Mouse (Mus musculus) MEL (cell line): Measurements from ENCODE around the gene Fam129c. TPM values are rescaled to one million over a fixed set of nuclear protein-coding genes. Genes with fewer than 3 reads are reported as not detected.

ENCODE experiments used
- DNase-seq: peaks from one replicate; pipeline ENCODE4 v3.0.0; 2011; ENCODE audit warnings: low read depth, low spot score
- H3K27ac ChIP-seq: 2 replicates; pipeline ENCODE4 v1.5.1; 2012; ENCODE audit warnings: low read depth, mild to moderate bottlenecking, control low read depth, low read length, moderate library complexity; ENCODE audit not compliant: control insufficient read depth
- H3K27me3 ChIP-seq, 2 experiments: fragments of 150-350 bp in 1 of 2; sonication (generic) in 1 of 2; 2 replicates each; pipeline ENCODE4 v1.6.1; 2012; ENCODE audit warnings: low read length in 2 of 2, mild to moderate bottlenecking in 2 of 2, improper control_type of control experiment in 1 of 2, moderate library complexity in 1 of 2; ENCODE audit not compliant: insufficient read depth in 2 of 2, control insufficient read depth in 1 of 2
- H3K36me3 ChIP-seq, 2 experiments: 2 replicates each; pipeline ENCODE4 v1.6.1; 2012 to 2014; ENCODE audit warnings: low read length in 2 of 2, improper control_type of control experiment in 1 of 2, inconsistent platforms in 1 of 2, mild to moderate bottlenecking in 1 of 2; ENCODE audit not compliant: insufficient read depth in 2 of 2, control insufficient read depth in 1 of 2
- H3K4me1 ChIP-seq, 2 experiments: fragments of 150-350 bp in 1 of 2; sonication (generic) in 1 of 2; 2 replicates each; pipeline ENCODE4 v1.6.1; 2012; ENCODE audit warnings: low read length in 2 of 2, improper control_type of control experiment in 1 of 2, mild to moderate bottlenecking in 1 of 2; ENCODE audit not compliant: insufficient read depth in 2 of 2, control insufficient read depth in 1 of 2
- H3K4me3 ChIP-seq, 2 experiments: fragments of 150-350 bp in 1 of 2; sonication (generic) in 1 of 2; 2 replicates each; pipeline ENCODE4 v1.5.1; 2012; ENCODE audit warnings: low read depth in 2 of 2, low read length in 2 of 2, mild to moderate bottlenecking in 2 of 2, moderate library complexity in 2 of 2, control low read depth in 1 of 2, improper control_type of control experiment in 1 of 2; ENCODE audit not compliant: control insufficient read depth in 1 of 2, insufficient read depth in 1 of 2
- H3K79me2 ChIP-seq: 2 replicates; pipeline ENCODE4 v1.6.1; 2012; ENCODE audit warnings: mild to moderate bottlenecking, low read length, moderate library complexity; ENCODE audit not compliant: control insufficient read depth, poor library complexity, insufficient read depth
- H3K9ac ChIP-seq: 2 replicates; pipeline ENCODE4 v1.6.1; 2012; ENCODE audit warnings: low read depth, mild to moderate bottlenecking, control low read depth, low read length, moderate library complexity; ENCODE audit not compliant: control insufficient read depth, poor library complexity, severe bottlenecking
- H3K9me3 ChIP-seq: fragments of 150-350 bp; sonication (generic); replicated peaks from 2 replicates; pipeline ENCODE4 v1.6.1; 2012; ENCODE audit warnings: mild to moderate bottlenecking, low read length, improper control_type of control experiment, moderate library complexity; ENCODE audit not compliant: insufficient read depth
- BHLHE40 ChIP-seq: IDR thresholded peaks from 2 replicates; pipeline ENCODE4 v1.6.1; 2012; ENCODE audit warnings: low read depth, mild to moderate bottlenecking, inconsistent platforms, low read length, improper control_type of control experiment, borderline replicate concordance
- E2F4 ChIP-seq: IDR thresholded peaks from 2 replicates; pipeline ENCODE4 v1.6.1; 2011; ENCODE audit warnings: low read depth, low read length, improper control_type of control experiment, borderline replicate concordance
- GABPA ChIP-seq: IDR thresholded peaks from 2 replicates; pipeline ENCODE4 v1.6.1; 2012; ENCODE audit warnings: low read depth, mild to moderate bottlenecking, inconsistent platforms, low read length, improper control_type of control experiment, moderate library complexity
- HCFC1 ChIP-seq: IDR thresholded peaks from 2 replicates; pipeline ENCODE4 v1.6.1; 2012; ENCODE audit warnings: low read depth, mild to moderate bottlenecking, inconsistent platforms, low read length, improper control_type of control experiment, moderate library complexity
- MAFK ChIP-seq: IDR thresholded peaks from 2 replicates; pipeline ENCODE4 v1.6.1; 2011; ENCODE audit warnings: low read depth, mild to moderate bottlenecking, low read length, improper control_type of control experiment, borderline replicate concordance
- MAZ ChIP-seq: IDR thresholded peaks from 2 replicates; pipeline ENCODE4 v1.6.1; 2012; ENCODE audit warnings: low read depth, mild to moderate bottlenecking, inconsistent platforms, low read length, improper control_type of control experiment
- MEF2A ChIP-seq: IDR thresholded peaks from 2 replicates; pipeline ENCODE4 v1.6.1; 2014; ENCODE audit warnings: low read depth, mild to moderate bottlenecking, inconsistent platforms, low read length, improper control_type of control experiment; ENCODE audit not compliant: poor library complexity, insufficient replicate concordance, severe bottlenecking; ENCODE audit errors: extremely low read depth
- MXI1 ChIP-seq: IDR thresholded peaks from 2 replicates; pipeline ENCODE4 v1.6.1; 2011; ENCODE audit warnings: mild to moderate bottlenecking, low read depth, low read length, improper control_type of control experiment
- MYC ChIP-seq: IDR thresholded peaks from 2 replicates; pipeline ENCODE4 v1.6.1; 2011; ENCODE audit warnings: low read depth, mild to moderate bottlenecking, low read length, improper control_type of control experiment, moderate library complexity
- NELFE ChIP-seq: IDR thresholded peaks from 2 replicates; pipeline ENCODE4 v1.6.1; 2011; ENCODE audit warnings: low read depth, low read length, improper control_type of control experiment
- NRF1 ChIP-seq: IDR thresholded peaks from 2 replicates; pipeline ENCODE4 v1.6.1; 2014; ENCODE audit warnings: low read depth, mild to moderate bottlenecking, inconsistent platforms, low read length, improper control_type of control experiment, moderate library complexity; ENCODE audit not compliant: poor library complexity, insufficient read depth, severe bottlenecking
- POLR2AphosphoS2 ChIP-seq: IDR thresholded peaks from 2 replicates; pipeline ENCODE4 v1.6.1; 2011; ENCODE audit warnings: low read length, improper control_type of control experiment
- POLR2AphosphoS5 ChIP-seq: IDR thresholded peaks from 2 replicates; pipeline ENCODE4 v1.6.1; 2012; ENCODE audit warnings: low read depth, borderline replicate concordance, mild to moderate bottlenecking, inconsistent platforms, low read length, moderate library complexity, mixed read lengths
- TAL1 ChIP-seq: IDR thresholded peaks from 2 replicates; pipeline ENCODE4 v1.6.1; 2012; ENCODE audit warnings: mild to moderate bottlenecking, inconsistent platforms, low read length, moderate library complexity, mixed read lengths
- TBP ChIP-seq: IDR thresholded peaks from 2 replicates; pipeline ENCODE4 v1.8.0; 2011; ENCODE audit warnings: low read depth, low read length, improper control_type of control experiment
- UBTF ChIP-seq: IDR thresholded peaks from 2 replicates; pipeline ENCODE4 v1.6.1; 2012; ENCODE audit warnings: low read depth, mild to moderate bottlenecking, inconsistent platforms, low read length, improper control_type of control experiment, moderate library complexity, borderline replicate concordance; ENCODE audit not compliant: insufficient read depth
- USF1 ChIP-seq: IDR thresholded peaks from 2 replicates; pipeline ENCODE4 v1.6.1; 2014; ENCODE audit warnings: low read depth, mild to moderate bottlenecking, inconsistent platforms, low read length, improper control_type of control experiment, moderate library complexity
- polyA plus RNA-seq, 2 experiments: library from polyadenylated mRNA; stranded (reverse) in 1 of 2; unstranded in 1 of 2; fragments of >175 nt in 1 of 2; fragments of >200 nt in 1 of 2; gene quantifications; 2 replicates each; pipeline versions ENCODE4 v1.2.1 to v1.2.4; 2012; ENCODE audit warnings: low replicate concordance in 2 of 2, low read depth in 1 of 2; ENCODE audit not compliant: insufficient read length in 2 of 2, insufficient read depth in 1 of 2, missing spikeins in 1 of 2
- total RNA-seq: library from RNA; depleted of rRNA; stranded (reverse); fragments of 300-350 nt; gene quantifications from 2 replicates; pipeline ENCODE4 v1.2.3, GENCODE M21; 2012

Fam129c gene
- total and polyA plus RNA-seq, 3 experiments: 7.6 to 8.3 TPM; not detected in 1

- Histone ChIP-seq H3K4me3 (no peak overlapping the region), H3K9me3 (no peaks in the 10 kb centered on the region), H3K79me2 (no peaks in the 10 kb centered on the region), H3K36me3 (no peaks in the 10 kb centered on the region; a peak in 1 of 4 replicates), H3K9ac (no peak overlapping the region), H3K27me3 (no peaks in the 10 kb centered on the region), H3K4me1 (peaks cover 0 to 4% of the 10 kb centered on the region in 2 experiments; a peak in 2 of 4 replicates), H3K27ac (no peak overlapping the region)
- no peak for DNase-seq
- TF ChIP-seq MYC (no peak), POLR2AphosphoS2 (no peak), MXI1 (no peak), MAZ (no peak)
Measured at GRCm38 (mm10) chr8:71601939-71602665, 4.7 kb downstream of the Fam129c start.

GRCm38 (mm10) chr8:71602666-71603334 is 5.4 kb downstream of the Fam129c start:
- Histone ChIP-seq H3K9ac (no peak overlapping the region), H3K27me3 (no peaks in the 10 kb centered on the region)
- DNase-seq: no peak

GRCm38 (mm10) chr8:71604021-71604420 is 6.6 kb downstream of the Fam129c start:
- Histone ChIP-seq H3K27ac (no peak overlapping the region), H3K4me1 (no peaks in the 10 kb centered on the region), H3K27me3 (no peaks in the 10 kb centered on the region), H3K36me3 (no peaks in the 10 kb centered on the region), H3K79me2 (no peaks in the 10 kb centered on the region), H3K4me3 (no peak overlapping the region), H3K9ac (no peak overlapping the region), H3K9me3 (no peaks in the 10 kb centered on the region)
- TF ChIP-seq GABPA (no peak), NRF1 (no peak), MEF2A (no peak), E2F4 (no peak), HCFC1 (no peak), MYC (no peak), USF1 (no peak), MAFK (no peak), TBP (no peak), NELFE (no peak), POLR2AphosphoS5 (no peak)
- DNase-seq: no peak

More at GRCm38 (mm10) chr8:71602666-71603334, 5.4 kb downstream of the Fam129c start:
- Histone ChIP-seq H3K79me2 (no peaks in the 10 kb centered on the region), H3K27ac (no peak overlapping the region), H3K4me1 (no peaks in the 10 kb centered on the region), H3K9me3 (no peaks in the 10 kb centered on the region), H3K4me3 (no peak overlapping the region), H3K36me3 (no peaks in the 10 kb centered on the region)
- TF ChIP-seq TAL1: no peak
- TF ChIP-seq BHLHE40: no peak
- TF ChIP-seq UBTF: no peak
